Mouse (Mus musculus) brain, embryonic 14.5 days (tissue): ENCODE measurements around the gene Klhdc4.

Experiments
- CTCF ChIP-seq: fragments of 200-500 bp; IDR thresholded peaks from 2 replicates; pipeline ENCODE4 v1.5.1; 2012; ENCODE audit warnings: inconsistent platforms, mild to moderate bottlenecking, moderate library complexity, borderline replicate concordance; ENCODE audit not compliant: insufficient read depth, insufficient read length; ENCODE audit errors: extremely low read depth
- POLR2A ChIP-seq: fragments of 200-500 bp; IDR thresholded peaks from 2 replicates; pipeline ENCODE4 v1.6.1; 2012; ENCODE audit warnings: mild to moderate bottlenecking, inconsistent platforms, borderline replicate concordance; ENCODE audit not compliant: poor library complexity, insufficient read depth, insufficient read length, severe bottlenecking; ENCODE audit errors: extremely low read depth

- no peak for TF ChIP-seq CTCF
- no peak for TF ChIP-seq POLR2A
These were observed 37.2 kb downstream of the Klhdc4 start for GRCm38 (mm10) chr8:121792159-121792558.
